Mouse (Mus musculus): ENCODE data around the gene Sectm1a.

GRCm38 (mm10) chr11:121111051-121111450 is 30.0 kb upstream of the Sectm1a start:
- TF ChIP-seq CTCF (IDR thresholded peaks at IDR 0.05): no peak
- TF ChIP-seq EP300 (IDR thresholded peaks at IDR 0.05): no peak
